Mouse (Mus musculus) frontal cortex, adult 2 months (tissue): ENCODE measurements around the gene Baz1a. TPM values are rescaled to one million over a fixed set of nuclear protein-coding genes. Genes with fewer than 3 reads are reported as not detected.

Experiments used
- DNase-seq, 2 experiments: peaks; one replicate each; pipeline ENCODE4 v3.0.0; 2022; ENCODE audit warnings: low spot score in 1 of 2; ENCODE audit errors: extremely low spot score in 1 of 2
- polyA plus RNA-seq: library from polyadenylated mRNA; depleted of rRNA; stranded (reverse); fragments of >200 nt; gene quantifications from 2 replicates; pipeline ENCODE4 v1.2.3, GENCODE M21; 2012; rRNA removed

The Baz1a gene
- 2.2 TPM in 2 replicates for polyA plus RNA-seq

- no peak for DNase-seq
Measured at GRCm38 (mm10) chr12:55013626-55014398, at the start of gene Baz1a. TSS of gene Baz1a (minus strand) at chr12:55014348.

- DNase-seq = no peak
Measured at GRCm38 (mm10) chr12:55062141-55062540, 48.0 kb upstream of the Baz1a start.

GRCm38 (mm10) chr12:55061006-55061405 lies 46.9 kb upstream of the Baz1a start:
- DNase-seq = no peak

- no peak for DNase-seq
Measured at GRCm38 (mm10) chr12:55060212-55060898, 46.2 kb upstream of the Baz1a start.

- no peak for DNase-seq
Measured at GRCm38 (mm10) chr12:55059812-55060211, 45.7 kb upstream of the Baz1a start.

GRCm38 (mm10) chr12:55058865-55059615 lies 44.9 kb upstream of the Baz1a start:
- no peak for DNase-seq

- no peak for DNase-seq
Measured at GRCm38 (mm10) chr12:55056703-55057102, 42.6 kb upstream of the Baz1a start.

- DNase-seq = no peak
Measured at GRCm38 (mm10) chr12:55054551-55055241, 40.5 kb upstream of the Baz1a start.

- no peak for DNase-seq
Measured at GRCm38 (mm10) chr12:55053267-55053666, 39.1 kb upstream of the Baz1a start.

GRCm38 (mm10) chr12:55051210-55052173 lies 37.3 kb upstream of the Baz1a start:
- DNase-seq = no peak

- DNase-seq = no peak
Measured at GRCm38 (mm10) chr12:55049731-55050353, 35.7 kb upstream of the Baz1a start.

- no peak for DNase-seq
Measured at GRCm38 (mm10) chr12:55041011-55041410, 26.9 kb upstream of the Baz1a start.

GRCm38 (mm10) chr12:55027088-55027487 lies 12.9 kb upstream of the Baz1a start:
- DNase-seq = no peak

- DNase-seq = no peak
Measured at GRCm38 (mm10) chr12:55023284-55023683, 9.1 kb upstream of the Baz1a start.

GRCm38 (mm10) chr12:55019421-55019877 lies 5.3 kb upstream of the Baz1a start:
- DNase-seq = no peak

GRCm38 (mm10) chr12:55017119-55017721 lies 3.1 kb upstream of the Baz1a start:
- no peak for DNase-seq

- DNase-seq = no peak
Measured at GRCm38 (mm10) chr12:55016339-55017118, 2.4 kb upstream of the Baz1a start.

GRCm38 (mm10) chr12:55015428-55015827 lies 1.3 kb upstream of the Baz1a start:
- no peak for DNase-seq
